32 mouse cellular contexts compared by ENCODE assay signal in genomic region chr10:24984801-24985200, GRCm38 (mm10). TPM values are rescaled to one million over a fixed set of nuclear protein-coding genes. Genes with fewer than 3 reads are reported as not detected.
DNase-seq lines count a peak whose midpoint lies in the region; ATAC-seq and TF ChIP-seq lines count a peak whose summit lies in the region.
"Had no signal": no experiment of that assay in that cellular context is flagged by ENCODE, and none has a peak within 500 bp of the region (broad histone marks: within the 10 kb centered on the region; RNA-seq: fewer than 3 reads in every experiment).

No protein-coding gene starts in this region.

- WGBS in heart, embryonic 13.5 days, result 68% methylated on average over 4 of the region's 4 CpGs
- 82% methylated on average over 4 of the region's 4 CpGs for WGBS in heart, embryonic 12.5 days
- 88% methylated on average over 4 of the region's 4 CpGs for WGBS in limb, embryonic 14.5 days
- WGBS in limb, embryonic 10.5 days, result 91% methylated on average over 4 of the region's 4 CpGs
- 88% methylated on average over 4 of the region's 4 CpGs for WGBS in midbrain, embryonic 13.5 days

- no peak overlapping the region for H3K9ac ChIP-seq in heart, embryonic 13.5 days
- no peak overlapping the region for H3K9ac ChIP-seq in heart, embryonic 12.5 days
- H3K9ac ChIP-seq in limb, embryonic 14.5 days (ENCODE audit: low read depth, low read length, severe bottlenecking), result no peak overlapping the region
- H3K9ac ChIP-seq in midbrain, embryonic 13.5 days (replicated peaks), result no peak overlapping the region
- H3K9ac ChIP-seq: embryonic facial prominence, embryonic 13.5 days; forebrain, embryonic 13.5 days; hindbrain, embryonic 13.5 days; kidney, embryonic 15.5 days had no signal

- H3K4me1 ChIP-seq in heart, embryonic 13.5 days, result peaks cover 14% of the 10 kb centered on the region
- peaks cover 10% of the 10 kb centered on the region for H3K4me1 ChIP-seq in heart, embryonic 12.5 days (replicated peaks)
- no peaks in the 10 kb centered on the region for H3K4me1 ChIP-seq in limb, embryonic 14.5 days (ENCODE audit: control insufficient read depth, insufficient read depth, low read length)
- no peaks in the 10 kb centered on the region for H3K4me1 ChIP-seq in limb, embryonic 10.5 days
- H3K4me1 ChIP-seq in midbrain, embryonic 13.5 days (replicated peaks), result no peaks in the 10 kb centered on the region
- H3K4me1 ChIP-seq: embryonic facial prominence, embryonic 13.5 days; forebrain, embryonic 13.5 days; hindbrain, embryonic 13.5 days; kidney, embryonic 15.5 days; midbrain, embryonic 10.5 days had no signal

- TF ChIP-seq POLR2A in limb, embryonic 14.5 days (IDR thresholded peaks at IDR 0.05; ENCODE audit: borderline replicate concordance, extremely low read depth, insufficient read depth, insufficient read length), result no peak

- H3K9me3 ChIP-seq in heart, embryonic 13.5 days, result peaks cover 11% of the 10 kb centered on the region; the same call in 1 of the 2 replicates
- H3K9me3 ChIP-seq in heart, embryonic 12.5 days (replicated peaks), result peaks cover 14% of the 10 kb centered on the region
- no peaks in the 10 kb centered on the region for H3K9me3 ChIP-seq in limb, embryonic 14.5 days (ENCODE audit: control insufficient read depth, low read length)
- no peaks in the 10 kb centered on the region for H3K9me3 ChIP-seq in limb, embryonic 10.5 days (replicated peaks)
- H3K9me3 ChIP-seq in midbrain, embryonic 13.5 days, result no peaks in the 10 kb centered on the region
- H3K9me3 ChIP-seq: forebrain, embryonic 13.5 days; G1E; hindbrain, embryonic 13.5 days had no signal

- no peak for ATAC-seq in heart, embryonic 13.5 days (ENCODE audit: extremely low read depth, insufficient number of reproducible peaks, low FRiP score, low TSS enrichment)
- no peak for ATAC-seq in heart, embryonic 12.5 days (ENCODE audit: insufficient number of reproducible peaks, low FRiP score)
- 0 out of 2 replicates have a peak, but pooled peaks have one; percentile 19 for ATAC-seq in limb, embryonic 14.5 days (ENCODE audit: low FRiP score, low read depth)
- ATAC-seq in midbrain, embryonic 13.5 days, result no peak
- ATAC-seq: activated CD4-positive, CD25-positive, alpha-beta regulatory T cell, adult 4 months; forebrain, embryonic 13.5 days had no signal

- H3K4me2 ChIP-seq in heart, embryonic 13.5 days, result no peak overlapping the region
- no peak overlapping the region for H3K4me2 ChIP-seq in heart, embryonic 12.5 days
- no peak overlapping the region for H3K4me2 ChIP-seq in limb, embryonic 14.5 days (replicated peaks; ENCODE audit: low read depth, low read length, severe bottlenecking)
- no peak overlapping the region for H3K4me2 ChIP-seq in midbrain, embryonic 13.5 days (replicated peaks)
- H3K4me2 ChIP-seq: embryonic facial prominence, embryonic 13.5 days; forebrain, embryonic 13.5 days; hindbrain, embryonic 13.5 days; kidney, embryonic 15.5 days; liver, embryonic 11.5 days had no signal

- H3K27ac ChIP-seq in heart, embryonic 13.5 days (replicated peaks), result peak overlapping the region; percentile 72
- no peak overlapping the region for H3K27ac ChIP-seq in heart, embryonic 12.5 days (ENCODE audit: poor library complexity, severe bottlenecking)
- no peak overlapping the region for H3K27ac ChIP-seq in limb, embryonic 14.5 days (replicated peaks; ENCODE audit: low read depth, low read length)
- no peak overlapping the region for H3K27ac ChIP-seq in limb, embryonic 10.5 days
- H3K27ac ChIP-seq in midbrain, embryonic 13.5 days, result no peak overlapping the region
- H3K27ac ChIP-seq: embryonic facial prominence, embryonic 13.5 days; forebrain, embryonic 13.5 days; hindbrain, embryonic 13.5 days; kidney, embryonic 15.5 days; midbrain, embryonic 10.5 days had no signal

- no peak overlapping the region for H3K4me3 ChIP-seq in heart, embryonic 13.5 days
- H3K4me3 ChIP-seq in heart, embryonic 12.5 days, result no peak overlapping the region
- no peak overlapping the region for H3K4me3 ChIP-seq in limb, embryonic 14.5 days (replicated peaks; ENCODE audit: low read length)
- H3K4me3 ChIP-seq in limb, embryonic 10.5 days, result no peak overlapping the region
- H3K4me3 ChIP-seq in midbrain, embryonic 13.5 days (replicated peaks), result no peak overlapping the region
- H3K4me3 ChIP-seq: embryonic facial prominence, embryonic 13.5 days; erythroblast, embryonic 14.5 days; forebrain, embryonic 13.5 days; hindbrain, embryonic 13.5 days; kidney, embryonic 15.5 days; midbrain, embryonic 10.5 days had no signal

- no peak for DNase-seq in limb, embryonic 14.5 days (ENCODE audit: low spot score)
- no peak for DNase-seq in limb, embryonic 10.5 days (ENCODE audit: low spot score)
- DNase-seq in NIH3T3 (ENCODE audit: low read depth), result peak; percentile 43
- peak; percentile 22 to 93 for DNase-seq in left cerebral cortex, postnatal 25 days (ENCODE audit: low spot score in 2 of 2)
- no peak for DNase-seq in cerebellum, adult 9-11 months
- DNase-seq: adrenal gland, adult 8-10 months; B cell, adult 2 months; cerebellum, adult 18-20 months; cerebellum, postnatal 25 days; gastrocnemius, postnatal 36 days; heart, postnatal 14 days; kidney, adult 11 months; lung, adult 18-20 months; lung, postnatal 10 days; thymus, adult 18-20 months; thymus, postnatal 36 days had no signal

- intact Hi-C loops in left cerebral cortex, postnatal 25 days (cut with DNase I), result loop anchor here (2.0 to 10.0 kb wide), 3 partner anchors 16 to 160 kb away; no protein-coding TSS in a partner anchor

- no peaks in the 10 kb centered on the region for H3K27me3 ChIP-seq in heart, embryonic 13.5 days (replicated peaks)
- H3K27me3 ChIP-seq in heart, embryonic 12.5 days (replicated peaks), result no peaks in the 10 kb centered on the region
- no peaks in the 10 kb centered on the region for H3K27me3 ChIP-seq in limb, embryonic 14.5 days (ENCODE audit: control insufficient read depth, insufficient read depth, low read length)
- H3K27me3 ChIP-seq in limb, embryonic 10.5 days (ENCODE audit: low read depth, poor library complexity, severe bottlenecking), result no peaks in the 10 kb centered on the region
- no peaks in the 10 kb centered on the region for H3K27me3 ChIP-seq in midbrain, embryonic 13.5 days
- H3K27me3 ChIP-seq: CH12.LX; embryonic facial prominence, embryonic 13.5 days; forebrain, embryonic 13.5 days; hindbrain, embryonic 13.5 days; kidney, embryonic 15.5 days had no signal

- H3K36me3 ChIP-seq in heart, embryonic 13.5 days, result peaks cover 5% of the 10 kb centered on the region; the same call in 1 of the 2 replicates
- H3K36me3 ChIP-seq in heart, embryonic 12.5 days, result no peaks in the 10 kb centered on the region
- no peaks in the 10 kb centered on the region for H3K36me3 ChIP-seq in limb, embryonic 14.5 days (ENCODE audit: control insufficient read depth, insufficient read depth, low read length)
- no peaks in the 10 kb centered on the region for H3K36me3 ChIP-seq in limb, embryonic 10.5 days
- no peaks in the 10 kb centered on the region for H3K36me3 ChIP-seq in midbrain, embryonic 13.5 days
- H3K36me3 ChIP-seq: embryonic facial prominence, embryonic 13.5 days; G1E; hindbrain, embryonic 13.5 days; kidney, embryonic 15.5 days; midbrain, embryonic 10.5 days had no signal

RNA-seq across cellular contexts. Expression of gene Arg1, which starts 57.5 kb away (rescaled TPM):
- polyA plus RNA-seq in heart, embryonic 13.5 days (2015; fragmentation: Nextera tagmentation; extraction: Ambion mirVana), result 0.60 and 0.74 TPM in 2 replicates
- 0.41 and 0.54 TPM in 2 replicates for polyA plus RNA-seq in heart, embryonic 12.5 days (2016; fragmentation: Nextera tagmentation; extraction: Ambion mirVana)
- 1.2 and 2.4 TPM in 2 replicates for polyA plus RNA-seq in limb, embryonic 14.5 days (2012; rRNA removed)
- 5.8 and 7.8 TPM in 2 replicates for polyA plus RNA-seq in limb, embryonic 14.5 days (2014; fragmentation: Nextera tagmentation; extraction: Ambion mirVana)
- polyA plus RNA-seq in limb, embryonic 10.5 days (2016; fragmentation: Nextera tagmentation; extraction: Ambion mirVana), result 11.8 and 12.3 TPM in 2 replicates
- total RNA-seq in left cerebral cortex, postnatal 25 days (2021), result under 1 TPM in 1 of 2 experiments, not detected in 1; 0.37 TPM
- polyA plus RNA-seq in midbrain, embryonic 13.5 days (2015; fragmentation: Nextera tagmentation; extraction: Ambion mirVana), result 0.81 and 1.4 TPM in 2 replicates
- total RNA-seq: G1E; gastrocnemius, adult 18-20 months; gastrocnemius, postnatal 36 days; heart, adult 8-10 months; monocyte, adult 5-6 weeks had no signal
- polyA plus RNA-seq: erythroblast, embryonic 14.5 days; G1E had no signal

Comparison
In these comparisons a context has a peak if more than half of its experiments do, and no peak if none do; other contexts are left out.
1. DNase-seq: peak in NIH3T3 (single experiment) and left cerebral cortex, postnatal 25 days (2 of 2); none in limb, embryonic 14.5 days (single experiment), limb, embryonic 10.5 days (single experiment) and cerebellum, adult 9-11 months (single experiment).